10 mouse cellular contexts compared by ENCODE assay signal in genomic region chr7:126847421-126848398, GRCm38 (mm10). TPM values are rescaled to one million over a fixed set of nuclear protein-coding genes. Genes with fewer than 3 reads are reported as not detected.
DNase-seq lines count a peak whose midpoint lies in the region; ATAC-seq and TF ChIP-seq lines count a peak whose summit lies in the region.
"Had no signal": no experiment of that assay in that cellular context is flagged by ENCODE, and none has a peak within 500 bp of the region (broad histone marks: within the 10 kb centered on the region; RNA-seq: fewer than 3 reads in every experiment).

No protein-coding gene starts in this region.

- no peaks in the 10 kb centered on the region for H3K4me1 ChIP-seq in heart, adult 2 months (ENCODE audit: control insufficient read depth, insufficient read depth, low read length)
- peaks cover 21% of the 10 kb centered on the region for H3K4me1 ChIP-seq in hindbrain, embryonic 14.5 days (replicated peaks; ENCODE audit: control insufficient read depth, insufficient read depth, low read length)
- H3K4me1 ChIP-seq in midbrain, embryonic 16.5 days (ENCODE audit: control insufficient read depth, insufficient read depth, low read length), result peaks cover 16% of the 10 kb centered on the region

- H3K79me2 ChIP-seq in heart, adult 2 months (replicated peaks; ENCODE audit: control insufficient read depth, insufficient read depth, low read length), result no peaks in the 10 kb centered on the region

- peak in 1 of 2 experiments; percentile 27 for DNase-seq in heart, adult 2 months
- DNase-seq in heart, adult 18-20 months, result no peak
- peak; percentile 47 for DNase-seq in right cerebral cortex, postnatal 25 days
- no peak for DNase-seq in right cerebral cortex, adult 18-20 months
- peak; percentile 46 for DNase-seq in hindbrain, embryonic 14.5 days (ENCODE audit: low spot score)
- DNase-seq in frontal cortex, postnatal 36 days (ENCODE audit: low spot score in 2 of 2), result no peak

- peaks cover 14% of the 10 kb centered on the region for H3K27me3 ChIP-seq in heart, adult 2 months (ENCODE audit: control insufficient read depth, insufficient read depth, low read length)
- H3K27me3 ChIP-seq in hindbrain, embryonic 14.5 days (ENCODE audit: control insufficient read depth, insufficient read depth, low read length), result peaks cover 21% of the 10 kb centered on the region
- H3K27me3 ChIP-seq in midbrain, embryonic 16.5 days (ENCODE audit: control insufficient read depth, insufficient read depth, low read depth, low read length), result peaks cover 5% of the 10 kb centered on the region; the same call in 1 of the 2 replicates

- TF ChIP-seq EP300 in heart, adult 2 months (IDR thresholded peaks at IDR 0.05; ENCODE audit: insufficient read depth, low read depth, low read length), result no peak

- peak overlapping the region; percentile 34; the same call in 1 of the 2 replicates for H3K9ac ChIP-seq in heart, adult 2 months (ENCODE audit: low read depth, low read length)
- peak overlapping the region; percentile 76 for H3K9ac ChIP-seq in hindbrain, embryonic 14.5 days
- peak overlapping the region; percentile 84 for H3K9ac ChIP-seq in midbrain, embryonic 16.5 days (ENCODE audit: low read depth, low read length)

- no peak for TF ChIP-seq CTCF in heart, adult 2 months (IDR thresholded peaks at IDR 0.05)

- peak overlapping the region; percentile 100 for H3K4me2 ChIP-seq in hindbrain, embryonic 14.5 days (replicated peaks)
- peak overlapping the region; percentile 99 for H3K4me2 ChIP-seq in midbrain, embryonic 16.5 days (ENCODE audit: low read length)

- no peaks in the 10 kb centered on the region for H3K36me3 ChIP-seq in heart, adult 2 months (ENCODE audit: control insufficient read depth, insufficient read depth, low read length)
- peaks cover 12% of the 10 kb centered on the region for H3K36me3 ChIP-seq in hindbrain, embryonic 14.5 days (replicated peaks; ENCODE audit: control insufficient read depth, insufficient read depth)
- H3K36me3 ChIP-seq in midbrain, embryonic 16.5 days (ENCODE audit: control insufficient read depth, insufficient read depth, low read length), result peaks cover 4% of the 10 kb centered on the region

- peak; percentile 66 for ATAC-seq in hindbrain, embryonic 14.5 days (ENCODE audit: low FRiP score)
- ATAC-seq in midbrain, embryonic 16.5 days, result peak; percentile 55
- ATAC-seq in megakaryocyte progenitor cell, adult 5-6 weeks (replicated peaks; ENCODE audit: poor library complexity), result no peak; the same call in 1 of the 2 replicates

- no peak overlapping the region for H3K27ac ChIP-seq in heart, adult 2 months
- no peak overlapping the region for H3K27ac ChIP-seq in hindbrain, embryonic 14.5 days
- H3K27ac ChIP-seq in midbrain, embryonic 16.5 days (ENCODE audit: low read length), result peak overlapping the region; percentile 47

- TF ChIP-seq POLR2A in heart, adult 2 months (IDR thresholded peaks at IDR 0.05; ENCODE audit: insufficient read depth, low read depth, low read length), result no peak

- 2% methylated on average over 69 of the region's 74 CpGs for WGBS in heart, adult 2 months
- whole genome bisulfite sequencing in hindbrain, embryonic 14.5 days, result under 1% methylated on average over 71 of the region's 74 CpGs
- WGBS in midbrain, embryonic 16.5 days, result under 1% methylated on average over 46 of the region's 74 CpGs

- H3K4me3 ChIP-seq in heart, adult 2 months, result peak overlapping the region; percentile 51
- H3K4me3 ChIP-seq in hindbrain, embryonic 14.5 days (replicated peaks; ENCODE audit: low read length), result peak overlapping the region; percentile 59
- peak overlapping the region; percentile 72 for H3K4me3 ChIP-seq in midbrain, embryonic 16.5 days (ENCODE audit: low read depth, low read length)

- intact Hi-C loops in heart, adult 2 months (cut with DNase I), result loop anchor here (1.0 kb wide), 1 partner anchor 18 kb away; no protein-coding TSS in a partner anchor

- H3K9me3 ChIP-seq in hindbrain, embryonic 14.5 days (ENCODE audit: control insufficient read depth, low read length), result no peaks in the 10 kb centered on the region
- H3K9me3 ChIP-seq in midbrain, embryonic 16.5 days (replicated peaks; ENCODE audit: control insufficient read depth, low read length, poor library complexity, severe bottlenecking), result no peaks in the 10 kb centered on the region
- H3K9me3 ChIP-seq: G1E had no signal

RNA-seq across cellular contexts. Expression of gene Doc2a, which starts 0.5 kb away (rescaled TPM):
- total RNA-seq in heart, adult 2 months (2021), result not detected
- polyA plus RNA-seq in heart, adult 2 months (2012; rRNA removed), result not detected in 2 replicates
- total RNA-seq in heart, adult 18-20 months (2021), result not detected
- 16.5 and 25.7 TPM in 2 replicates for polyA plus RNA-seq in hindbrain, embryonic 14.5 days (2014; fragmentation: Nextera tagmentation; extraction: Ambion mirVana)
- 24.2 and 35.8 TPM in 2 replicates for polyA plus RNA-seq in midbrain, embryonic 16.5 days (2015; fragmentation: Nextera tagmentation; extraction: Ambion mirVana)
- not detected in 2 replicates for total RNA-seq in megakaryocyte progenitor cell, adult 5-6 weeks (2015)
- total RNA-seq in megakaryocyte progenitor cell, adult 5-6 weeks (2017), result 0.07 TPM in 1 of 2 replicates, not detected in the other
- polyA plus RNA-seq: G1E; large intestine, adult 2 months had no signal

RNA-seq across cellular contexts. Expression of gene Hirip3, which starts 14.1 kb away (rescaled TPM):
- 1 to 10 TPM; 5.7 to 6.3 TPM for total RNA-seq in heart, adult 2 months (2021)
- 3.6 and 4.4 TPM in 2 replicates for polyA plus RNA-seq in heart, adult 2 months (2012; rRNA removed)
- total RNA-seq in heart, adult 18-20 months (2021), result 1 to 10 TPM; 5.0 to 6.4 TPM
- polyA plus RNA-seq in hindbrain, embryonic 14.5 days (2014; fragmentation: Nextera tagmentation; extraction: Ambion mirVana), result 10.1 and 11.1 TPM in 2 replicates
- 19.8 and 20.0 TPM in 2 replicates for polyA plus RNA-seq in midbrain, embryonic 16.5 days (2015; fragmentation: Nextera tagmentation; extraction: Ambion mirVana)
- 21.8 and 27.5 TPM in 2 replicates for total RNA-seq in megakaryocyte progenitor cell, adult 5-6 weeks (2015)
- 215 and 246 TPM in 2 replicates for total RNA-seq in megakaryocyte progenitor cell, adult 5-6 weeks (2017)

RNA-seq across cellular contexts. Expression of gene Ino80e, which starts 14.5 kb away (rescaled TPM):
- total RNA-seq in heart, adult 2 months (2021), result 10 to 100 TPM; 16.8 to 18.3 TPM
- 25.9 and 29.6 TPM in 2 replicates for polyA plus RNA-seq in heart, adult 2 months (2012; rRNA removed)
- total RNA-seq in heart, adult 18-20 months (2021), result 10 to 100 TPM; 17.2 to 19.1 TPM
- 93.7 and 95.3 TPM in 2 replicates for polyA plus RNA-seq in hindbrain, embryonic 14.5 days (2014; fragmentation: Nextera tagmentation; extraction: Ambion mirVana)
- polyA plus RNA-seq in midbrain, embryonic 16.5 days (2015; fragmentation: Nextera tagmentation; extraction: Ambion mirVana), result 94.6 and 98.3 TPM in 2 replicates
- total RNA-seq in megakaryocyte progenitor cell, adult 5-6 weeks (2015), result 83.1 and 83.9 TPM in 2 replicates
- 36.3 and 38.5 TPM in 2 replicates for total RNA-seq in megakaryocyte progenitor cell, adult 5-6 weeks (2017)

RNA-seq across cellular contexts. Expression of gene 4930451I11Rik, which starts 16.3 kb away (rescaled TPM):
- not detected for total RNA-seq in heart, adult 2 months (2021)
- polyA plus RNA-seq in heart, adult 2 months (2012; rRNA removed), result not detected in 2 replicates
- total RNA-seq in heart, adult 18-20 months (2021), result not detected
- 0.74 TPM in 1 of 2 replicates, not detected in the other for polyA plus RNA-seq in hindbrain, embryonic 14.5 days (2014; fragmentation: Nextera tagmentation; extraction: Ambion mirVana)
- not detected in 2 replicates for polyA plus RNA-seq in midbrain, embryonic 16.5 days (2015; fragmentation: Nextera tagmentation; extraction: Ambion mirVana)
- total RNA-seq in megakaryocyte progenitor cell, adult 5-6 weeks (2015), result not detected in 2 replicates
- total RNA-seq in megakaryocyte progenitor cell, adult 5-6 weeks (2017), result not detected in 2 replicates
- total RNA-seq: G1E had no signal
- polyA plus RNA-seq: G1E; large intestine, adult 2 months had no signal

RNA-seq across cellular contexts. Expression of gene Taok2, which starts 36.8 kb away (rescaled TPM):
- total RNA-seq in heart, adult 2 months (2021), result 10 to 100 TPM; 37.4 to 39.8 TPM
- polyA plus RNA-seq in heart, adult 2 months (2012; rRNA removed), result 43.1 and 44.7 TPM in 2 replicates
- total RNA-seq in heart, adult 18-20 months (2021), result 10 to 100 TPM; 35.6 to 38.4 TPM
- polyA plus RNA-seq in hindbrain, embryonic 14.5 days (2014; fragmentation: Nextera tagmentation; extraction: Ambion mirVana), result 36.4 and 37.2 TPM in 2 replicates
- polyA plus RNA-seq in midbrain, embryonic 16.5 days (2015; fragmentation: Nextera tagmentation; extraction: Ambion mirVana), result 64.8 and 66.7 TPM in 2 replicates
- total RNA-seq in megakaryocyte progenitor cell, adult 5-6 weeks (2015), result 16.5 and 19.4 TPM in 2 replicates
- total RNA-seq in megakaryocyte progenitor cell, adult 5-6 weeks (2017), result 30.2 and 32.6 TPM in 2 replicates

Comparison
In these comparisons a context has a peak if more than half of its experiments do, and no peak if none do; other contexts are left out.
1. DNase-seq: peak in right cerebral cortex, postnatal 25 days (single experiment) and hindbrain, embryonic 14.5 days (single experiment); none in heart, adult 18-20 months (0 of 2), right cerebral cortex, adult 18-20 months (single experiment) and frontal cortex, postnatal 36 days (0 of 2).
2. H3K9ac ChIP-seq: peak in every context shown above with its lines; median percentile 84 in midbrain, embryonic 16.5 days; 76 in hindbrain, embryonic 14.5 days; 34 in heart, adult 2 months.
3. Peak in every context shown above with its lines, with median percentiles within 50 percentile points of each other: H3K4me3 ChIP-seq.